Mouse (Mus musculus) heart, embryonic 11.5 days (tissue): ENCODE results near the gene Paf1. TPM values are rescaled to one million over a fixed set of nuclear protein-coding genes. Genes with fewer than 3 reads are reported as not detected.

Source experiments
- ATAC-seq: fragments of 200-750 bp; cut with Nextera tagmentation; replicated peaks from 2 replicates; pipeline ENCODE4 v1.8.0; 2017; ENCODE audit warnings: moderate library complexity; ENCODE audit not compliant: insufficient number of reproducible peaks, low FRiP score, low TSS enrichment
- H3K27ac ChIP-seq: fragments of 300-500 bp; sonication (generic); 2 replicates; pipeline ENCODE4 v1.5.1; 2014; ENCODE audit warnings: mild to moderate bottlenecking, low read depth, low read length
- H3K27me3 ChIP-seq: fragments of 300-500 bp; sonication (generic); 2 replicates; pipeline ENCODE4 v1.6.1; 2014; ENCODE audit warnings: mild to moderate bottlenecking, low read length, mixed read lengths; ENCODE audit not compliant: control insufficient read depth, insufficient read depth
- H3K36me3 ChIP-seq: fragments of 300-500 bp; sonication (generic); 2 replicates; pipeline ENCODE4 v1.6.1; 2014; ENCODE audit warnings: mild to moderate bottlenecking, low read length, moderate library complexity, mixed read lengths; ENCODE audit not compliant: control insufficient read depth, insufficient read depth
- H3K4me1 ChIP-seq: fragments of 300-500 bp; sonication (generic); 2 replicates; pipeline ENCODE4 v1.6.1; 2014; ENCODE audit warnings: low read length; ENCODE audit not compliant: control insufficient read depth, insufficient read depth
- H3K4me2 ChIP-seq: fragments of 300-500 bp; sonication (generic); 2 replicates; pipeline ENCODE4 v1.6.1; 2014; ENCODE audit warnings: mild to moderate bottlenecking, moderate library complexity
- H3K4me3 ChIP-seq: fragments of 300-500 bp; sonication (generic); 2 replicates; pipeline ENCODE4 v1.5.1; 2014; ENCODE audit warnings: low read depth, low read length
- H3K9ac ChIP-seq: fragments of 300-500 bp; sonication (generic); 2 replicates; pipeline ENCODE4 v1.6.1; 2014; ENCODE audit warnings: mild to moderate bottlenecking, low read depth, low read length, moderate library complexity
- H3K9me3 ChIP-seq: fragments of 300-500 bp; sonication (generic); replicated peaks from 2 replicates; pipeline ENCODE4 v1.6.1; 2016; ENCODE audit warnings: low read length; ENCODE audit not compliant: control insufficient read depth
- WGBS: fragments of 180-500 bp; shearing (Covaris S2); extraction: QIAGEN DNeasy Blood & Tissue Kit; methylation state at CpG from one replicate; pipeline ENCODE4 v1.1.7; 2014; ENCODE audit not compliant: insufficient replicate concordance; 5-methylcytosine and 5-hydroxymethylcytosine counted together
- polyA plus RNA-seq: library from polyadenylated mRNA; unstranded; fragments of >200 nt; fragmentation: Nextera tagmentation; extraction: Ambion mirVana; gene quantifications from 2 replicates; pipeline ENCODE4 v1.2.1, GENCODE M21; 2014

Gene Paf1
- polyA plus RNA-seq, 1 experiment from 2014 or later: 70.2 TPM

DNA sequence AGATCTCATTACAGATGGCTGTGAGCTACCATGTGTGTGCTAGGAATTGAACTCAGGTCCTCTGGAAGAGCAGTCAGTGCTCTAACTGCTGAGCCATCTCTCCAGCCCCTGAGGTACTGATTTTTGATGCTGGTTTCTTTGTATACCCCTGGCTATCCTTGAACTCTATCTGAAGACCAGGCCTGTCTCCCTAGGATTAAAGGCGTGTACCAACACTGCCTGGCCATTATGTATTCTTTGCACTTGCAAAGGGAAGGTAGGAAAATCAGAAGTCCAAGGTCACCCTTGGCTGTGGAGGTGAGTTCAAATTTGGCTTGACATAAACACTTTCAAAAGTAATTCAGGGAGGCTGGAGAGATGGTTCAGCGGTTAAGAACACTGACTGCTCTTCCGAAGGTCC lies 38.2 kb upstream of the Paf1 start:
- no peaks in the 10 kb centered on the region for H3K9me3 ChIP-seq
- no peak overlapping the region for H3K4me3 ChIP-seq
- H3K9ac ChIP-seq: no peak overlapping the region
- no peaks in the 10 kb centered on the region for H3K27me3 ChIP-seq
- no peak overlapping the region for H3K27ac ChIP-seq
- H3K4me1 ChIP-seq: peaks cover 35% of the 10 kb centered on the region
- peaks cover 28% of the 10 kb centered on the region for H3K36me3 ChIP-seq
- WGBS: 91% methylated on average over 3 of the region's 3 CpGs
- no peak for ATAC-seq
- H3K4me2 ChIP-seq: no peak overlapping the region

- no peak overlapping the region for H3K4me2 ChIP-seq
- H3K36me3 ChIP-seq: peaks cover 34% of the 10 kb centered on the region
- no peak overlapping the region for H3K9ac ChIP-seq
- H3K4me1 ChIP-seq: peaks cover 34% of the 10 kb centered on the region
- H3K9me3 ChIP-seq: no peaks in the 10 kb centered on the region
- H3K27me3 ChIP-seq: no peaks in the 10 kb centered on the region
- 91% methylated on average over 3 of the region's 3 CpGs for WGBS
- H3K4me3 ChIP-seq: no peak overlapping the region
- no peak overlapping the region for H3K27ac ChIP-seq
- ATAC-seq: no peak
These were observed 37.5 kb upstream of the Paf1 start for GRCm38 (mm10) chr7:28355221-28355620.

- Histone ChIP-seq H3K27ac (peak overlapping the region; percentile 87), H3K27me3 (no peaks in the 10 kb centered on the region), H3K4me2 (peak overlapping the region; percentile 33), H3K9me3 (no peaks in the 10 kb centered on the region), H3K9ac (0 out of 2 replicates have a peak overlapping the region, but pooled peaks have one; percentile 34), H3K4me1 (peaks cover 27% of the 10 kb centered on the region), H3K36me3 (peaks cover 44% of the 10 kb centered on the region), H3K4me3 (no peak overlapping the region)
- peak; percentile 49; the same call in 1 of the 2 replicates for ATAC-seq
- WGBS: 9% methylated on average over 5 of the region's 5 CpGs
These were observed 35.8 kb upstream of the Paf1 start for GRCm38 (mm10) chr7:28356981-28357380.

DNA sequence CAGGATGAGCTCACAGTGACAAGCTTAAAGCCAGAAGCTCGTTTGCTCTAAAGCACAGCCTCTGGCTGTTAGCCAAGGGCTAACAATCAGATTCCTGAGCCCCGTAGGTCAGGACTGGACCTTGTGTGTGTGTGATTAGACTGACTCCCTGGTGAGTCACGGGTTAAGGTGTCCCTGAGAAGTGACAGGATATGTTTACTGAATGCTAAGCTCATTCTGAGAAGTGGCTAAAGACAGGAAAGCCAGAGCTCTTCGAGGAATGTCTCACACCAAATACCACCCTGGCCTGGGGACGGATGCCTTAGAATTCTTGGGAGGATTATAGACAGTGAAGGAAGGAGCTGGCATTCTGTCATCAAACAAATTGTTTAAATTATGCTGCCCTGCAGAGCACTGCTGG lies 34.8 kb upstream of the Paf1 start:
- Histone ChIP-seq H3K4me1 (peaks cover 27% of the 10 kb centered on the region), H3K4me2 (peak overlapping the region; percentile 33), H3K4me3 (no peak overlapping the region), H3K9ac (peak overlapping the region; percentile 59), H3K36me3 (peaks cover 46% of the 10 kb centered on the region), H3K27ac (peak overlapping the region; percentile 87), H3K27me3 (no peaks in the 10 kb centered on the region), H3K9me3 (no peaks in the 10 kb centered on the region)
- no peak for ATAC-seq
- 1% methylated on average over 5 of the region's 5 CpGs for WGBS

- Histone ChIP-seq H3K9me3 (no peaks in the 10 kb centered on the region), H3K4me1 (peaks cover 27% of the 10 kb centered on the region), H3K4me3 (no peak overlapping the region), H3K27me3 (no peaks in the 10 kb centered on the region), H3K36me3 (peaks cover 42% of the 10 kb centered on the region), H3K27ac (peak overlapping the region; percentile 87), H3K4me2 (peak overlapping the region; percentile 33; the same call in 1 of the 2 replicates), H3K9ac (no peak overlapping the region)
- ATAC-seq: no peak
- 51% methylated on average over 7 of the region's 7 CpGs for WGBS
These were observed 34.3 kb upstream of the Paf1 start for GRCm38 (mm10) chr7:28358431-28358830.

DNA sequence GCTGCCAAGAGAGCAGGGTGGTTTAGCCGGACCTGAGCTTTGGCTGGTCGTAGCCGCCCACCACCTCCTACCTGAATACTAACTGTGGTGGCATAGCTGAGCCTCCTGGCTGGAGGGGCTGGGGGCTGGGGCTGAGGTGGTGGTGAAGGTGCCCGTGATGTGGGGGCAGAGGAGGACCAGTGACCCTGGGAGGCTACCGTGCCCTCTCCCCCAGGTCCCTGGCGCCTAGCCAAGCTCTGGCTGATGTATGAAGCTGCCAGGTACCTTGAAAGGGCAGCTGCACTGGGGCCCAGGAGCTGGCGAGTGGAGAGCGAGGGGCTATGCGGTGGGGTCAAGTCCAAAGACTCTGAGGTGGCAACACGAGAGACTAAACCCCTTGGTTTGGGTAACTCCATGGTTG lies 32.9 kb upstream of the Paf1 start:
- peaks cover 41% of the 10 kb centered on the region for H3K36me3 ChIP-seq
- H3K27ac ChIP-seq: no peak overlapping the region
- no peaks in the 10 kb centered on the region for H3K9me3 ChIP-seq
- H3K4me3 ChIP-seq: no peak overlapping the region
- ATAC-seq: no peak
- H3K9ac ChIP-seq: no peak overlapping the region
- WGBS: 83% methylated on average over 10 of the region's 10 CpGs
- H3K27me3 ChIP-seq: no peaks in the 10 kb centered on the region
- H3K4me1 ChIP-seq: peaks cover 27% of the 10 kb centered on the region
- H3K4me2 ChIP-seq: no peak overlapping the region

DNA sequence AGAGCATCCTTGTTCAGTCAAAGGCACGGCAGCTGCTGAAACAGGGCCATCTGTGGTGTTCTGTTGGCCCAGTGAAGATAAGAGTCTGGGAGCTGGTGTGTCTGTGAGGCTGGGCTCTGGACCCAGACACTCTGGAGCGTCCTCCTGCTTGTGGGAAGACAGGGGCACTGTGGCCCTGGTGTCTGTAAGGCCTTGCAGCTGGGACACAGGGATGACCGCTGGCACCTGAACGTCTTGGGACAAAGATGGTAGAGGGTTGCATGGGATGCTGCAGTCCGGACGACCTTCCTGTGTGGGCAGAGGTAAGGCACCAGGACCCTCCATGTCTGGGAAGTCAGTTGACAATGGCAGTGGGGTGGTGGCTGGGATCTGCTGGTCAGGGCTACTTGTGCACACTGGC lies 32.5 kb upstream of the Paf1 start:
- Histone ChIP-seq H3K27ac (no peak overlapping the region), H3K36me3 (peaks cover 42% of the 10 kb centered on the region), H3K4me2 (no peak overlapping the region), H3K27me3 (no peaks in the 10 kb centered on the region), H3K4me3 (no peak overlapping the region), H3K9ac (no peak overlapping the region), H3K9me3 (no peaks in the 10 kb centered on the region), H3K4me1 (peaks cover 27% of the 10 kb centered on the region)
- ATAC-seq: no peak
- WGBS: 88% methylated on average over 6 of the region's 6 CpGs

DNA sequence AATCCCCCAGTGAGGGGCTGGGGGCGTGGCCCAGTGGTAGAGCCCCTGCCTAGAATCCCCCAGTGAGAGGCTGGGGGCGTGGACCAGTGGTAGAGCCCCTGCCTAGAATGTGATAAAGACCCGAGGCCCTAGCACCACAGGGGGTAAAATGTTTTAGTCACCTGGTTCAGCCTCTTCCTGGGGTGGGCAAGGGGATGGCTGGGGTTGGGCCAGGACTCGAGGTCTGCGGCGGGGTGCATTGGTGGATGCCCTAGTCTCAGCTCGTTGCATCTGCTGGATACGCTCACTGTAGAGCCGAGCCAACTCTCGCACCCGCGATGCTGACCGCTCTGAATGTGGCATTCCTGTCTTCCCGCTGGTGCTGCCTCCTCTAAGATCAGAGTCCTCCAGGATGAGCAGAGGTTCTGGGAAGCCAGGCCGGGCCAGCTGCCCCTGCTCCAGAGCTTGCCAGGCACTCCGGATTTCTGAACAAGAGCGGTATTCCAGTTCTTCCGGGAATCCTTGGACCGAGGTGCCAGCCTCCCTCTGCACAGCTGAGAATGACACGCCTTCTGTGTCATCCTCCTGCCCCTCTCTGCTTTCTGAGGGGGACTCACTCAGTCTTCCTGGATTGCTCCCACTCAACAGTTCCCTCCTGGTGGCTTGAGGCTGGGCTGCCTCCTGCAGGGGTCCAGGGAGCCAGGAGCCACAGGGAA lies 31.0 kb upstream of the Paf1 start:
- no peak for ATAC-seq
- Histone ChIP-seq H3K9me3 (no peaks in the 10 kb centered on the region), H3K4me2 (no peak overlapping the region), H3K27me3 (no peaks in the 10 kb centered on the region), H3K27ac (peak overlapping the region; percentile 46), H3K4me3 (no peak overlapping the region), H3K9ac (no peak overlapping the region), H3K36me3 (peaks cover 46% of the 10 kb centered on the region), H3K4me1 (peaks cover 23% of the 10 kb centered on the region)
- WGBS: 85% methylated on average over 20 of the region's 20 CpGs

DNA sequence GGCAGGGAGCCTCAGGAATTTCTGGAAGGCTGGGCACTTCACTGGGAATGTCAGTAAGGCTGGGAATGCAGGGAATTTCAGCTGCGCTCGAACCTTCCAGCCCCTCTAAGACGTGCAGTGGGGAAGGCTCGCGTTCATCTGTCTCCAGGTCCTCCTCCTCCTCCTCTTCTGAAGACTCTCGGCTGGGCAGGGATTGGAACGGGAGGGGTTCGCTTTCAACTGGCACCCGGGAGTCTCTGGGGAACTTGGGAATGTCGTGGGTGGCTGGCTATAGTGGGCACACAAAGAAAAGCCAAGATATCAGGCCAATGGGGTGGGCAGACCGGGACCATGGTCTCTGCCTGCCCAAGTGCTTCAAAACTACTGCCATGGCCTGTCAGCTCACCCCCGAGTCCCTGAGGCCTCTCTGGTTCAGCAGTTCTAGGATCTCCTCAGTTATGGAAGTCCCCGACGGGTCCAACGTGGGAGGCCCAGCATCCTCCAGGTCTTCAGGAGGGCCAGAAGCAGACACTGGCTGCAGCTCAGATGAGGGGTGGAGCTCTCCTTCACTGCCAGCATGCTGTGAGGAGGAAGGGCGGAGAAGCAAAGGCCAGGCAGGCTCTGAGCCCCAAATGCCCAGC lies 30.2 kb upstream of the Paf1 start:
- no peak overlapping the region for H3K4me3 ChIP-seq
- H3K36me3 ChIP-seq: peaks cover 53% of the 10 kb centered on the region
- H3K27ac ChIP-seq: peak overlapping the region; percentile 46
- H3K9me3 ChIP-seq: no peaks in the 10 kb centered on the region
- no peak overlapping the region for H3K4me2 ChIP-seq
- H3K9ac ChIP-seq: no peak overlapping the region
- peaks cover 16% of the 10 kb centered on the region for H3K4me1 ChIP-seq
- no peak for ATAC-seq
- WGBS: 65% methylated on average over 16 of the region's 16 CpGs
- no peaks in the 10 kb centered on the region for H3K27me3 ChIP-seq
